Mouse (Mus musculus) neural tube, embryonic 10.5 days (tissue): ENCODE data around the gene Cdc25b.

Source experiments
- DNase-seq: peaks from one replicate; pipeline ENCODE4 v3.0.0-alpha.2; 2017; ENCODE audit warnings: low spot score; ENCODE audit errors: extremely low spot score

The Cdc25b gene

DNA sequence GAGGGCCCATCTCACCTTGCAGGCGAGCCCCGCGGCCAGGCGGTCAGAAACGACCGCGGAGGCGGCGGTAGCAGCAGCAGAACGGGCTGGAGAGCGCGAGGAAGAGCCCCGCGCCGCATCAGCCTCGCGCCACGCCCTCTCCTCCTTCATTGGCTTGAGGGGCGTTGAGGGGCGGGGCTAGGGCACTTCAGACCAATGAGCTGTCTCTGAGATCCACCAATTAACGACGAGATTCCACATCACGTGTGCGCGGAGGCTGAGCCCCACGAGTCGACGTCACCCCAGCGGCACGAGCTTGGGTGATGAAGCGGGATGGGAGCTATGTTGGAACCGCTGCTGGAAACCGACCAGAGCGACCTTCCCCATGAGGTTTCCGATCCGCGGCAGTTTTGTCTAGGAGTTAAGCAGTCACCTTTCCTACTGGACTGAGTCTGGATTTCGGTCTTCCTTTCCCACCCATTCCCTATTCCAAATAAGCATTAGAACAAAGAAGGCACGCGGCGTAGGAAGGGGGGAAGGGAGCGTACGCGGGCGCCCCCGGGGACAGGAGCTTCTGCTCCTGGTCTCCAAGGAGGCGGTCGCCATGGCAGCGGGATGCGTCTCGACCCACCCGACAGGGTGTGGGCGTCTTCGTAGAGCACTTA, 26.7 kb upstream of the Cdc25b start, which contains the start of gene 1700037H04Rik:
Gene 1700037H04Rik (minus strand): TSS at position 144 of the 644 bp plus-strand sequence.
- peak; percentile 92 for DNase-seq

- DNase-seq: no peak
Measured at GRCm38 (mm10) chr2:131160671-131161111, 26.1 kb upstream of the Cdc25b start.

DNA sequence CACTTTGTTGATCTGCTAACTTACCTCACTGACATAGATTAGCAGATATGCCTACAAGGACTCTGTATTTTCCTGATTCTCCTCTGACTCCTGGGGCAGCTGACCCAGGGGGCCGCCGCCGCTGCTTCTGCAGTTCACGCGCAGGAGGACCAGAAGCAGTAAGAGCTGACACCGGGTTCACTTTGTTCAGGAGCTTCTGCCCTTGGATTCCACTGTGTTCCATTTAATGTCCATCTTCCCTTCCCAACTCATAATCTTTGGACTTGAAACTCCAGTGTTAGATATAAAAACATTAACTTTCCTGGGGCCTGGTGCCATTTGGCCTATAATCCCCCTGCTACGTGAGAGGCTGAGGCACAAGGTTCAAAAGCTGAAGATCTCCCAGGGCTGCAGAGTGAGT, 22.8 kb upstream of the Cdc25b start:
- DNase-seq: no peak

DNA sequence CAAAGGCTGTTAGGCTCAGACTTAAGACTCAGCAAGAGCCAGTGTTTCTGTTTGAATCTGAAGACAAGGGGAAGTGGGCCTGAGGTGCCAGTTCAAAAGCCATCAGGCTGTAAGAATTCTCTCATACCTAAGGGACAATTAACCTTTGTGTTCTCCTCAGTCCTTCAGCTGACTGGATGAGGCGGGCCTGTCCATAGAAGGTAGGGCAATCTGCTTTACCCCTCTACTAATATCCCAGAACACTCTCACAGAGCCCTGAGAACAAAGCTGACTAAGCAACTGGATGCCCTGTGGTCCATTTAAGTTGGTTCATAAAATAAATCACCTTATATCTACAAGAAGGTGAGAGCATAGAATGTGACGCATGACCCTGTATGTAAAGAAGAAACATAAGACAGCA, 20.6 kb upstream of the Cdc25b start:
- no peak for DNase-seq

DNA sequence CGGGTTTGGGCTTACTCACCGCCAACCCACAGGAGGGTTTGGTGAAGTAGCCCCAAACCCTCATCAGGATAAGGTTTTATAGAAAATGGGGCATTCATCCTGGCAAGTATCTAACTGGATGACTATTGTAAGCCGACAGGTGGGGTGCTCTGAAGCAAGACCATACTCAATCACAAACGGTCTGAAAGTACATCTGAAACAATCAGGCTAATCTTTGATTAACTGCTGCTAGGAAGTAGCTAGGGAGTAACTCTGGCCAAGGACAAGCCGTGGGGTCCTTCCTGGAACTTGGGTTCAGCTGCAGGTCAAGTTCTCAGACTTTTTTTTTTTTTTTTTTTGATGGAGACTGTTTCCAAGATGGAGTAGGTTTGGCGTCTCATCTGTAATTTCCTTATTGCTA, 18.8 kb upstream of the Cdc25b start:
- DNase-seq: no peak

DNA sequence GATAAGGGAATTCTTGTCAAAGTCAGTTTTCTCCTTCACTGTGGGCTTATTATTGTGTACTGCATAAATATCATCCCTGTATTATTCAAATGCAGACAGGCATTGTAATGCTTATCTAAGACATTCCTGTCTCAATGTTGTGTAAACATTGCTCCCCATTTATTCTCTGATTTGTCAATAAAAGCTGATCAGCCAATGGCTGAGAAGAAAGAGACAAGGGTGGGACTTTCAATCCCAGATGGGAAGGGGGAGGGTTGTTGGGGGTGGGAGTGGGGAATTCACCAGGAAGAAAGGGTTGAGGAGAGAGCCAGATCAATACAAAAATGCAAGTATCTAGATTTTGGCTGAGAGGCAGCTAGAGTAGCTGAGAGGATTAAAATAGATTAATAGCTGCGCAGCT, 17.8 kb upstream of the Cdc25b start:
- DNase-seq: no peak

- no peak for DNase-seq
Measured at GRCm38 (mm10) chr2:131170936-131171335, 15.8 kb upstream of the Cdc25b start.

- DNase-seq: peak; percentile 29
Measured at GRCm38 (mm10) chr2:131171401-131172104, 15.2 kb upstream of the Cdc25b start.

DNA sequence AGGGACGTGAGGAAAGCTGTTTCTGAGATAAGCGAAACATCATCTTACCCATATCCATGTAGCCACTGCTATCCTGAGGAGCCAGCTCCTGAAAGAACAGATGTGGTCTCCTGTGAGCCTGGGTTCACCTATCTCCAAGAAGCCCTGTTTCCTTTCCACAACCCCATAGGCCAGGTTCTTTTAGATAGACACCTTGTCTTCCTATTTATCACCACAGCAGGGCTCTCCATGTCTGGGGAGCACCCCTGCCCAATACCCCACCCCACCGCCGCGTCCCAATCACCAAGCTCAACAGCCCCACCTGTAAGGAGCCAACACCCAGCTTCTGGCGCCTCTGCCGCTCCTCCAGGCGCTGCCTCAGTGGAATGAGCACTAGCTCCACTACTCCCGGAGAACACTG, 14.4 kb upstream of the Cdc25b start:
- DNase-seq: no peak

DNA sequence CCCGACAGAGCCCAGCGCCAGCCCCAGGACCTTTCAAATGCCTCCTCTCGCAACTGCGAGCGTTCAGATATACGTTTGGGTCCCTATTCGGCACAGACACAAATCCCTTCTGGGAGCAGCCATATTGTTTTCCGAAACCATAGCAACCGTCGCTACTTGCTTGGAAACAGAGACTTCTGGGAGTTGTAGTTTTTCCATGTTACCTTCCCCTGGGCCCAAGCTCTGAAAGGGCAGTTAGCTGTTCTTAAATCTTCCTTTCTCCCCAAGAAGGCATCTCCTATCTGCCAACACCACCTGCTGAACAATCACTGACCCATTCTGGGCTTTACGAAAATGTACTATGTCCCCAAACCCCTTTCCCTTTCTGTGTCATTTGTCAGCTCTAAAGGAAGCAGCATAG, 12.0 kb upstream of the Cdc25b start:
- DNase-seq: peak; percentile 59

DNA sequence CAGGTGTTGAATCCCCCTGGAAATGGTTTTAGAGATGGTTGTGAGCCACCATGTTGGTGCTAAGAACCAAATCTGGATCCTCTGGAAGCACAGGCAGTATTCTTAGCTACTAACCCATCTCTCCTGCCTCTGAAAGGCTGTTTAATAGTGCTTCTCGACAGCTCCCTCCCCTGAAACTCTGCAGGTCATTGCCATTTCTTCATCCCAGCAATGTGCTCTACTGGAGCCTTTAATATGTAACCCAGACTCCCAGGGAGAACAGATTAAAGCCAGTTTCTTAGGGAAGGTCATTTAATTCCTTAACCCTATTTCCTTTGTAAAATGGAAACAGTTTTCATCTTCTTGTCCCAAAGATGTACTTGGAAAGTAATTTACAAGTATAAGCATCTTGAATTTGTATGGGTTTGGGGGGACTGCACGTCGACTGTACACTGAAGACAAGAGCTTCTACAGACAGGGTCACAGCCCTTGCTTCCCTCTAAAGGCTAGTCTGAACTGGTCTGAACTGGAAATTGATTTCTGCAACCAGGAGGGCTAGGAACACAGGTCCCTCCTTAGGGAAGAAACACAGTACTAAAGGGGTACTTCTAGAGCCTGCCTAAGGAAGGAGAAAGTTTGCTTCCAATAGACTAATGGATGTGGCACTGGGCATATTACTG, 11.3 kb upstream of the Cdc25b start:
- DNase-seq: no peak

GRCm38 (mm10) chr2:131175945-131176309, 10.8 kb upstream of the Cdc25b start:
- no peak for DNase-seq

- DNase-seq: no peak
Measured at GRCm38 (mm10) chr2:131176491-131176890, 10.3 kb upstream of the Cdc25b start.

GRCm38 (mm10) chr2:131177932-131178331, 8.8 kb upstream of the Cdc25b start:
- DNase-seq: no peak

GRCm38 (mm10) chr2:131178828-131179245, 7.9 kb upstream of the Cdc25b start:
- peak; percentile 53 for DNase-seq

- peak; percentile 76 for DNase-seq
Measured at GRCm38 (mm10) chr2:131179246-131179886, 7.4 kb upstream of the Cdc25b start.

GRCm38 (mm10) chr2:131179990-131180587, 6.7 kb upstream of the Cdc25b start, which contains the start of gene Cenpb:
Gene Cenpb, minus strand, starts transcription at chr2:131180067.
- peak; percentile 85 for DNase-seq

DNA sequence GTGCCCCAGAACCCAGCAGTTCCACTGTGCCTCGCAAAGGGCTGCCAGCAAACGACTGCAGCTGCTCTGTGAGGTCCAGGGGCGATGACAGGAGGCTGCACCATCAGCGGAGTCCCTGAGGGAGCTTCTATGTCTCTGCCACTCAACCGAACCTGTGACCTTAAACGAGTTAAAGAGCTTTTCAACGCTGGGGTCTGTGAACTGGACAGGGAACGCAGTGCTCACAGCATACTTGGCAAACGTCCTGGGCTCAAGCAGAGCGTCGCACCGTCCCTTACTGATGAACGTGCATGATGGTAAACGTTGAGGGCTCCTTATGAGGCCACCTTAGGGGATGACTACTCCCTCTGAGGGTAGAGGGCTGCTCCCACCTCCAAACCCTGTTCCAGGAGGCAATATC, 406 bp upstream of the Cdc25b start:
- DNase-seq: no peak

GRCm38 (mm10) chr2:131187602-131187922, 813 bp downstream of the Cdc25b start:
- DNase-seq: peak; percentile 40

DNA sequence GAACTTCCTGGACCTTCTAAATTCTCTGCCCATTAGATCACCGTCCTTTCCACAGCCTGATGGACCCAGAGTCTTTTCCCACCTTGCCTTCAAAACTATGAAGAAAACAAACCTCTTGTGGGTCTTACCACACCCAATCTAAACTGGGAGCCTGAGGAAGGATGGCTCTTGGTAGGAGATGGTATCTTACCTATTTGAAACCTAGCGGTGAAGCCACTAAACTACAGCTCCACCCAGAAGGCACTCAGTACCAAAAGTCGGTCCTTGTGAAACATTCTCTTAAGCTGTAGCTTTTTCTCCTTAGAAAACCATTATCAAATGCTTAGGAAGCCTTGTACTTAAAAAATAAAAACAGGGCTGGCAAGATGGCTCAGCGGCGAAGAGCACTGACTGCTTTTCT, 1.6 kb downstream of the Cdc25b start:
- DNase-seq: no peak

- no peak for DNase-seq
Measured at GRCm38 (mm10) chr2:131189521-131190309, 3.0 kb downstream of the Cdc25b start.
